8 mouse cellular contexts compared by ENCODE assay signal in genomic region chr1:91414903-91415302, GRCm38 (mm10). TPM values are rescaled to one million over a fixed set of nuclear protein-coding genes. Genes with fewer than 3 reads are reported as not detected.
DNase-seq lines count a peak whose midpoint lies in the region; ATAC-seq and TF ChIP-seq lines count a peak whose summit lies in the region.

No protein-coding gene starts in this region.

- H3K9me3 ChIP-seq in heart, embryonic 11.5 days (replicated peaks; ENCODE audit: control insufficient read depth, low read length), result no peaks in the 10 kb centered on the region
- H3K9me3 ChIP-seq in E14TG2a.4 (ENCODE audit: low read length), result no peaks in the 10 kb centered on the region
- no peaks in the 10 kb centered on the region for H3K9me3 ChIP-seq in forebrain, embryonic 14.5 days (replicated peaks; ENCODE audit: control insufficient read depth, low read length)
- H3K9me3 ChIP-seq in midbrain, embryonic 11.5 days (ENCODE audit: control insufficient read depth, low read length), result no peaks in the 10 kb centered on the region

- H3K9ac ChIP-seq in heart, embryonic 11.5 days (ENCODE audit: low read depth, low read length), result peak overlapping the region; percentile 87
- peak overlapping the region; percentile 93; the same call in 1 of the 2 replicates for H3K9ac ChIP-seq in forebrain, embryonic 14.5 days (ENCODE audit: low read length)
- H3K9ac ChIP-seq in midbrain, embryonic 11.5 days (ENCODE audit: low read length), result peak overlapping the region; percentile 39; the same call in 1 of the 2 replicates

- no peak for TF ChIP-seq CTCF in E14TG2a.4 (conservative IDR thresholded peaks at IDR 0.05; ENCODE audit: low read length)

- peaks cover 22% of the 10 kb centered on the region for H3K4me1 ChIP-seq in heart, embryonic 11.5 days (ENCODE audit: control insufficient read depth, insufficient read depth, low read length)
- peaks cover 32% of the 10 kb centered on the region for H3K4me1 ChIP-seq in E14TG2a.4 (replicated peaks; ENCODE audit: low read depth, low read length)
- H3K4me1 ChIP-seq in forebrain, embryonic 14.5 days (ENCODE audit: control insufficient read depth, insufficient read depth, low read length), result peaks cover 33% of the 10 kb centered on the region
- peaks cover 41% of the 10 kb centered on the region for H3K4me1 ChIP-seq in midbrain, embryonic 11.5 days (ENCODE audit: control insufficient read depth, insufficient read depth, low read length)

- H3K4me2 ChIP-seq in heart, embryonic 11.5 days, result peak overlapping the region; percentile 94; the same call in 1 of the 2 replicates
- peak overlapping the region; percentile 88 for H3K4me2 ChIP-seq in forebrain, embryonic 14.5 days (ENCODE audit: low read length)
- peak overlapping the region; percentile 66 for H3K4me2 ChIP-seq in midbrain, embryonic 11.5 days

- H3K4me3 ChIP-seq in heart, embryonic 11.5 days (ENCODE audit: low read depth, low read length), result no peak overlapping the region
- peak overlapping the region; percentile 10; the same call in 1 of the 2 replicates for H3K4me3 ChIP-seq in E14TG2a.4 (replicated peaks; ENCODE audit: low read length)
- no peak overlapping the region for H3K4me3 ChIP-seq in forebrain, embryonic 14.5 days (ENCODE audit: low read depth, low read length)
- H3K4me3 ChIP-seq in midbrain, embryonic 11.5 days (ENCODE audit: low read depth, low read length), result no peak overlapping the region

- H3K27ac ChIP-seq in heart, embryonic 11.5 days (ENCODE audit: low read depth, low read length), result peak overlapping the region; percentile 91
- H3K27ac ChIP-seq in forebrain, embryonic 14.5 days (ENCODE audit: low read depth, low read length), result peak overlapping the region; percentile 97
- H3K27ac ChIP-seq in midbrain, embryonic 11.5 days (ENCODE audit: low read depth, low read length), result peak overlapping the region; percentile 97

- WGBS in heart, embryonic 11.5 days (ENCODE audit: insufficient replicate concordance), result 64% methylated on average over 4 of the region's 4 CpGs
- 26% methylated on average over 4 of the region's 4 CpGs for WGBS in forebrain, embryonic 14.5 days
- 56% methylated on average over 4 of the region's 4 CpGs for WGBS in midbrain, embryonic 11.5 days

- no peaks in the 10 kb centered on the region for H3K36me3 ChIP-seq in heart, embryonic 11.5 days (ENCODE audit: control insufficient read depth, insufficient read depth, low read length)
- peaks cover 20% of the 10 kb centered on the region for H3K36me3 ChIP-seq in E14TG2a.4 (ENCODE audit: insufficient read depth, low read length)
- 0 out of 2 replicates have a peak, but pooled peaks cover 7% of the 10 kb centered on the region for H3K36me3 ChIP-seq in forebrain, embryonic 14.5 days (ENCODE audit: control insufficient read depth, insufficient read depth, low read length)
- H3K36me3 ChIP-seq in midbrain, embryonic 11.5 days (ENCODE audit: control insufficient read depth, insufficient read depth, low read length), result no peaks in the 10 kb centered on the region

- ATAC-seq in heart, embryonic 11.5 days (replicated peaks; ENCODE audit: insufficient number of reproducible peaks, low FRiP score, low TSS enrichment), result no peak
- no peak for ATAC-seq in forebrain, embryonic 14.5 days
- no peak for ATAC-seq in midbrain, embryonic 11.5 days (ENCODE audit: low FRiP score)

- H3K27me3 ChIP-seq in heart, embryonic 11.5 days (ENCODE audit: control insufficient read depth, insufficient read depth, low read length), result no peaks in the 10 kb centered on the region
- peaks cover 60% of the 10 kb centered on the region for H3K27me3 ChIP-seq in E14TG2a.4 (ENCODE audit: insufficient read depth, low read length)
- H3K27me3 ChIP-seq in forebrain, embryonic 14.5 days (replicated peaks; ENCODE audit: control insufficient read depth, insufficient read depth, low read length), result no peaks in the 10 kb centered on the region
- H3K27me3 ChIP-seq in midbrain, embryonic 11.5 days (ENCODE audit: control insufficient read depth, insufficient read depth, low read length), result no peaks in the 10 kb centered on the region

- no peak for DNase-seq in heart, adult 8-10 months (ENCODE audit: low spot score)
- DNase-seq in forebrain, embryonic 14.5 days (ENCODE audit: low spot score), result peak; percentile 80
- peak; percentile 88 for DNase-seq in midbrain, embryonic 11.5 days (ENCODE audit: low spot score, missing footprints)
- DNase-seq in testis, postnatal 14 days (ENCODE audit: low spot score), result no peak
- DNase-seq in layer of hippocampus, postnatal 25 days (ENCODE audit: extremely low spot score in 1 of 2, low spot score in 1 of 2), result no peak
- DNase-seq in ovary, postnatal 36 days (ENCODE audit: low spot score), result no peak

RNA-seq across cellular contexts. Expression of gene Hes6, which starts 1.1 kb away (rescaled TPM):
- 55.2 and 55.7 TPM in 2 replicates for polyA plus RNA-seq in heart, embryonic 11.5 days (2014; fragmentation: Nextera tagmentation; extraction: Ambion mirVana)
- 10 to 100 TPM; 18.6 to 20.4 (median 20.0) TPM for total RNA-seq in heart, adult 8-10 months (2022)
- polyA plus RNA-seq in forebrain, embryonic 14.5 days (2014; fragmentation: Nextera tagmentation; extraction: Ambion mirVana), result 217 and 240 TPM in 2 replicates
- polyA plus RNA-seq in midbrain, embryonic 11.5 days (2014; fragmentation: Nextera tagmentation; extraction: Ambion mirVana), result 300 and 322 TPM in 2 replicates
- 10 to 100 TPM; 15.6 to 15.7 TPM for total RNA-seq in layer of hippocampus, postnatal 25 days (2021)

RNA-seq across cellular contexts. Expression of gene Ilkap, which starts 16.3 kb away (rescaled TPM):
- 110 and 122 TPM in 2 replicates for polyA plus RNA-seq in heart, embryonic 11.5 days (2014; fragmentation: Nextera tagmentation; extraction: Ambion mirVana)
- total RNA-seq in heart, adult 8-10 months (2022), result 10 to 100 TPM; 41.5 to 53.3 (median 44.4) TPM
- 151 and 162 TPM in 2 replicates for polyA plus RNA-seq in forebrain, embryonic 14.5 days (2014; fragmentation: Nextera tagmentation; extraction: Ambion mirVana)
- polyA plus RNA-seq in midbrain, embryonic 11.5 days (2014; fragmentation: Nextera tagmentation; extraction: Ambion mirVana), result 163 and 169 TPM in 2 replicates
- total RNA-seq in layer of hippocampus, postnatal 25 days (2021), result 10 to 100 TPM; 55.2 to 63.6 TPM

RNA-seq across cellular contexts. Expression of gene Per2, which starts 44.2 kb away (rescaled TPM):
- 2.8 and 4.5 TPM in 2 replicates for polyA plus RNA-seq in heart, embryonic 11.5 days (2014; fragmentation: Nextera tagmentation; extraction: Ambion mirVana)
- total RNA-seq in heart, adult 8-10 months (2022), result 10 to 100 TPM in 3 of 4 experiments, 1 to 10 TPM in 1; 8.3 to 15.0 (median 13.5) TPM
- 2.6 and 4.5 TPM in 2 replicates for polyA plus RNA-seq in forebrain, embryonic 14.5 days (2014; fragmentation: Nextera tagmentation; extraction: Ambion mirVana)
- polyA plus RNA-seq in midbrain, embryonic 11.5 days (2014; fragmentation: Nextera tagmentation; extraction: Ambion mirVana), result 1.5 and 1.6 TPM in 2 replicates
- 10 to 100 TPM; 21.5 to 23.8 TPM for total RNA-seq in layer of hippocampus, postnatal 25 days (2021)

RNA-seq across cellular contexts. Expression of gene Erfe, which starts 48.7 kb away (rescaled TPM):
- 0.90 and 2.4 TPM in 2 replicates for polyA plus RNA-seq in heart, embryonic 11.5 days (2014; fragmentation: Nextera tagmentation; extraction: Ambion mirVana)
- total RNA-seq in heart, adult 8-10 months (2022), result under 1 TPM in 1 of 4 experiments, not detected in 3; 0.09 TPM
- polyA plus RNA-seq in forebrain, embryonic 14.5 days (2014; fragmentation: Nextera tagmentation; extraction: Ambion mirVana), result 0.12 and 0.27 TPM in 2 replicates
- polyA plus RNA-seq in midbrain, embryonic 11.5 days (2014; fragmentation: Nextera tagmentation; extraction: Ambion mirVana), result 0.52 and 0.73 TPM in 2 replicates
- not detected for total RNA-seq in layer of hippocampus, postnatal 25 days (2021)

Comparison
In these comparisons a context has a peak if more than half of its experiments do, and no peak if none do; other contexts are left out.
1. H3K9ac ChIP-seq: peak in every context shown above with its lines; median percentile 93 in forebrain, embryonic 14.5 days; 87 in heart, embryonic 11.5 days; 39 in midbrain, embryonic 11.5 days.
2. DNase-seq: peak in forebrain, embryonic 14.5 days (single experiment) and midbrain, embryonic 11.5 days (single experiment); none in heart, adult 8-10 months (single experiment), testis, postnatal 14 days (single experiment), layer of hippocampus, postnatal 25 days (0 of 2) and ovary, postnatal 36 days (single experiment).
3. Peak in every context shown above with its lines, with median percentiles within 50 percentile points of each other: H3K27ac ChIP-seq and H3K4me2 ChIP-seq.